Mouse (Mus musculus) lung, postnatal 0 days (tissue): ENCODE results near the gene Vps39.

Source experiments
- CTCF ChIP-seq: IDR thresholded peaks from 2 replicates; pipeline ENCODE4 v1.5.1; 2016; ENCODE audit warnings: antibody characterized with exemption, mild to moderate bottlenecking
- EP300 ChIP-seq: IDR thresholded peaks from 2 replicates; pipeline ENCODE4 v1.6.1; 2016; ENCODE audit warnings: antibody characterized with exemption, mild to moderate bottlenecking, control low read depth

DNA sequence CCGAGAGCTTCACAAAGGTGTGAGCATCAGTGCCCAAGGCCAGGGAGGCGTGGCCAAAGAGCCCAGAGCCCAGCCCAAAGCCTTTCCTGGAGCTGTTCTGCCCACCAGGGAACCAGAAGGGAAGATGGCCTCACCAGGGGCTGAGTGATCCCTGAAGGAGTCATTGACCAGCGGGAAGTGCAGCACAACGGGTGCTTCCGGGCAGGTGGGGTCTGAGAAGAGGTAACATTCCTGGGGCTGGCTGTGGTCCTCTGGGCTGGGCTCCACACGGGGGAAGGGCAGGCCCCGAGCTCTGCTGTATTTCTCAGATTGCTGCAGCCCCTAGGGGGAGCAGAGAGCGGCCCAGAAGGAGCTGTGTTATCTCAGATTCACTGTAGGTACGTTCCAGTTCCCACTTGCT is 84.3 kb downstream of the Vps39 start:
- TF ChIP-seq CTCF (peak; percentile 59), EP300 (no peak)
